Mouse (Mus musculus): ENCODE measurements around the gene Treml4. TPM values are rescaled to one million over a fixed set of nuclear protein-coding genes. Genes with fewer than 3 reads are reported as not detected.

Treml4 gene
- polyA plus RNA-seq, 1 experiment from 2014 or later = 1.5 TPM

- H3K27ac ChIP-seq (ENCODE audit: low read depth) = no peak within 1 kb of the TSS
- no peaks in the 10 kb centered on the region for H3K4me1 ChIP-seq (replicated peaks; ENCODE audit: control insufficient read depth, insufficient read depth, low read length)
- no peaks in the 10 kb centered on the region for H3K36me3 ChIP-seq (ENCODE audit: control insufficient read depth, insufficient read depth, low read length)
- H3K9me3 ChIP-seq (ENCODE audit: control insufficient read depth, low read length) = no peaks in the 10 kb centered on the region
- H3K4me2 ChIP-seq (ENCODE audit: low read length) = no peak within 1 kb of the TSS
- no peak within 1 kb of the TSS for H3K4me3 ChIP-seq (ENCODE audit: low read depth, low read length)
- H3K9ac ChIP-seq (ENCODE audit: low read length) = no peak within 1 kb of the TSS
- DNase-seq (ENCODE audit: low spot score) = no peak
- ATAC-seq (replicated peaks; ENCODE audit: low FRiP score, low TSS enrichment, low read depth) = no peak
- no peaks in the 10 kb centered on the region for H3K27me3 ChIP-seq (replicated peaks; ENCODE audit: control insufficient read depth, insufficient read depth, low read length)
- WGBS = 77% methylated on average over 11 of the region's 11 CpGs
These were observed 16.7 kb upstream of the Treml4 start, which contains the start of gene Trem3 for GRCm38 (mm10) chr17:48247221-48247928. Trem3 (plus strand) TSS chr17:48247777.

GRCm38 (mm10) chr17:48249039-48249438 lies 15.1 kb upstream of the Treml4 start:
- Histone ChIP-seq H3K4me3 (ENCODE audit: low read depth, low read length) (no peak overlapping the region), H3K27me3 (replicated peaks; ENCODE audit: control insufficient read depth, insufficient read depth, low read length) (no peaks in the 10 kb centered on the region), H3K4me2 (ENCODE audit: low read length) (no peak overlapping the region), H3K27ac (ENCODE audit: low read depth) (no peak overlapping the region), H3K4me1 (replicated peaks; ENCODE audit: control insufficient read depth, insufficient read depth, low read length) (no peaks in the 10 kb centered on the region), H3K36me3 (ENCODE audit: control insufficient read depth, insufficient read depth, low read length) (no peaks in the 10 kb centered on the region), H3K9ac (ENCODE audit: low read length) (no peak overlapping the region), H3K9me3 (ENCODE audit: control insufficient read depth, low read length) (no peaks in the 10 kb centered on the region)
- DNase-seq (ENCODE audit: low spot score) (no peak), ATAC-seq (replicated peaks; ENCODE audit: low FRiP score, low TSS enrichment, low read depth) (no peak)

GRCm38 (mm10) chr17:48249501-48249900 lies 14.6 kb upstream of the Treml4 start:
- Histone ChIP-seq H3K9me3 (ENCODE audit: control insufficient read depth, low read length) (no peaks in the 10 kb centered on the region), H3K4me1 (replicated peaks; ENCODE audit: control insufficient read depth, insufficient read depth, low read length) (no peaks in the 10 kb centered on the region), H3K36me3 (ENCODE audit: control insufficient read depth, insufficient read depth, low read length) (no peaks in the 10 kb centered on the region), H3K27ac (ENCODE audit: low read depth) (no peak overlapping the region), H3K9ac (ENCODE audit: low read length) (no peak overlapping the region), H3K27me3 (replicated peaks; ENCODE audit: control insufficient read depth, insufficient read depth, low read length) (no peaks in the 10 kb centered on the region), H3K4me2 (ENCODE audit: low read length) (no peak overlapping the region), H3K4me3 (ENCODE audit: low read depth, low read length) (no peak overlapping the region)
- DNase-seq (ENCODE audit: low spot score) (no peak), ATAC-seq (replicated peaks; ENCODE audit: low FRiP score, low TSS enrichment, low read depth) (no peak)
- 82% methylated on average over 11 of the region's 11 CpGs for WGBS

- ATAC-seq (replicated peaks; ENCODE audit: low FRiP score, low TSS enrichment, low read depth) (no peak), DNase-seq (ENCODE audit: low spot score) (no peak)
- no peaks in the 10 kb centered on the region for H3K4me1 ChIP-seq (replicated peaks; ENCODE audit: control insufficient read depth, insufficient read depth, low read length)
- no peak overlapping the region for H3K27ac ChIP-seq (ENCODE audit: low read depth)
- no peaks in the 10 kb centered on the region for H3K9me3 ChIP-seq (ENCODE audit: control insufficient read depth, low read length)
- WGBS = 88% methylated on average over 7 of the region's 7 CpGs
- H3K4me2 ChIP-seq (ENCODE audit: low read length) = no peak overlapping the region
- H3K36me3 ChIP-seq (ENCODE audit: control insufficient read depth, insufficient read depth, low read length) = no peaks in the 10 kb centered on the region
- no peak overlapping the region for H3K4me3 ChIP-seq (ENCODE audit: low read depth, low read length)
- no peaks in the 10 kb centered on the region for H3K27me3 ChIP-seq (replicated peaks; ENCODE audit: control insufficient read depth, insufficient read depth, low read length)
- H3K9ac ChIP-seq (ENCODE audit: low read length) = no peak overlapping the region
These were observed 13.5 kb upstream of the Treml4 start for GRCm38 (mm10) chr17:48250631-48251030.

GRCm38 (mm10) chr17:48256575-48256974 lies 7.5 kb upstream of the Treml4 start:
- Histone ChIP-seq H3K36me3 (ENCODE audit: control insufficient read depth, insufficient read depth, low read length) (no peaks in the 10 kb centered on the region), H3K4me1 (replicated peaks; ENCODE audit: control insufficient read depth, insufficient read depth, low read length) (no peaks in the 10 kb centered on the region), H3K9ac (ENCODE audit: low read length) (no peak overlapping the region), H3K4me2 (ENCODE audit: low read length) (no peak overlapping the region), H3K4me3 (ENCODE audit: low read depth, low read length) (no peak overlapping the region), H3K27ac (ENCODE audit: low read depth) (no peak overlapping the region), H3K9me3 (ENCODE audit: control insufficient read depth, low read length) (0 out of 2 replicates have a peak, but pooled peaks cover 6% of the 10 kb centered on the region), H3K27me3 (replicated peaks; ENCODE audit: control insufficient read depth, insufficient read depth, low read length) (no peaks in the 10 kb centered on the region)
- no peak for DNase-seq (ENCODE audit: low spot score)
- no peak for ATAC-seq (replicated peaks; ENCODE audit: low FRiP score, low TSS enrichment, low read depth)

- 85% methylated on average over 2 of the region's 2 CpGs for WGBS
- H3K4me3 ChIP-seq (ENCODE audit: low read depth, low read length) = no peak overlapping the region
- no peak overlapping the region for H3K4me2 ChIP-seq (ENCODE audit: low read length)
- no peak overlapping the region for H3K9ac ChIP-seq (ENCODE audit: low read length)
- H3K27ac ChIP-seq (ENCODE audit: low read depth) = no peak overlapping the region
- H3K4me1 ChIP-seq (replicated peaks; ENCODE audit: control insufficient read depth, insufficient read depth, low read length) = peaks cover 10% of the 10 kb centered on the region
- no peaks in the 10 kb centered on the region for H3K36me3 ChIP-seq (ENCODE audit: control insufficient read depth, insufficient read depth, low read length)
- no peaks in the 10 kb centered on the region for H3K27me3 ChIP-seq (replicated peaks; ENCODE audit: control insufficient read depth, insufficient read depth, low read length)
- 0 out of 2 replicates have a peak, but pooled peaks cover 6% of the 10 kb centered on the region for H3K9me3 ChIP-seq (ENCODE audit: control insufficient read depth, low read length)
- DNase-seq (ENCODE audit: low spot score) (no peak), ATAC-seq (replicated peaks; ENCODE audit: low FRiP score, low TSS enrichment, low read depth) (no peak)
These were observed 2.2 kb upstream of the Treml4 start for GRCm38 (mm10) chr17:48261868-48262267.

GRCm38 (mm10) chr17:48264662-48265061 lies 567 bp downstream of the Treml4 start:
- no peaks in the 10 kb centered on the region for H3K27me3 ChIP-seq (replicated peaks; ENCODE audit: control insufficient read depth, insufficient read depth, low read length)
- WGBS = 93% methylated on average over 7 of the region's 7 CpGs
- H3K4me3 ChIP-seq (ENCODE audit: low read depth, low read length) = no peak overlapping the region
- H3K4me2 ChIP-seq (ENCODE audit: low read length) = no peak overlapping the region
- H3K27ac ChIP-seq (ENCODE audit: low read depth) = no peak overlapping the region
- no peaks in the 10 kb centered on the region for H3K9me3 ChIP-seq (ENCODE audit: control insufficient read depth, low read length)
- no peak for ATAC-seq (replicated peaks; ENCODE audit: low FRiP score, low TSS enrichment, low read depth)
- no peak for DNase-seq (ENCODE audit: low spot score)
- no peaks in the 10 kb centered on the region for H3K36me3 ChIP-seq (ENCODE audit: control insufficient read depth, insufficient read depth, low read length)
- peaks cover 10% of the 10 kb centered on the region for H3K4me1 ChIP-seq (replicated peaks; ENCODE audit: control insufficient read depth, insufficient read depth, low read length)
- H3K9ac ChIP-seq (ENCODE audit: low read length) = no peak overlapping the region

- ATAC-seq (replicated peaks; ENCODE audit: low FRiP score, low TSS enrichment, low read depth) (no peak), DNase-seq (ENCODE audit: low spot score) (no peak)
These were observed 2.0 kb downstream of the Treml4 start for GRCm38 (mm10) chr17:48266138-48266537.

More at GRCm38 (mm10) chr17:48266138-48266537, 2.0 kb downstream of the Treml4 start:
- no peaks in the 10 kb centered on the region for H3K9me3 ChIP-seq (ENCODE audit: control insufficient read depth, low read length)
- H3K4me2 ChIP-seq (ENCODE audit: low read length) = 0 out of 2 replicates have a peak overlapping the region, but pooled peaks have one; percentile 27
- H3K9ac ChIP-seq (ENCODE audit: low read length) = no peak overlapping the region
- H3K4me3 ChIP-seq (ENCODE audit: low read depth, low read length) = no peak overlapping the region
- H3K4me1 ChIP-seq (replicated peaks; ENCODE audit: control insufficient read depth, insufficient read depth, low read length) = peaks cover 10% of the 10 kb centered on the region
- no peaks in the 10 kb centered on the region for H3K36me3 ChIP-seq (ENCODE audit: control insufficient read depth, insufficient read depth, low read length)
- H3K27ac ChIP-seq (ENCODE audit: low read depth) = peak overlapping the region; percentile 79
- WGBS = 5% methylated on average over 2 of the region's 2 CpGs
- H3K27me3 ChIP-seq (replicated peaks; ENCODE audit: control insufficient read depth, insufficient read depth, low read length) = no peaks in the 10 kb centered on the region

Data from intestine, embryonic 14.5 days (tissue).